Mouse (Mus musculus): Measurements from ENCODE around the gene Rab26. TPM values are rescaled to one million over a fixed set of nuclear protein-coding genes. Genes with fewer than 3 reads are reported as not detected.

The Rab26 gene
- total RNA-seq (2014; fragmentation: Nextera tagmentation) (0.77 TPM in 1 of 2 replicates, not detected in the other), total RNA-seq (2017) (1.1 TPM in 1 of 2 replicates, not detected in the other)

DNA sequence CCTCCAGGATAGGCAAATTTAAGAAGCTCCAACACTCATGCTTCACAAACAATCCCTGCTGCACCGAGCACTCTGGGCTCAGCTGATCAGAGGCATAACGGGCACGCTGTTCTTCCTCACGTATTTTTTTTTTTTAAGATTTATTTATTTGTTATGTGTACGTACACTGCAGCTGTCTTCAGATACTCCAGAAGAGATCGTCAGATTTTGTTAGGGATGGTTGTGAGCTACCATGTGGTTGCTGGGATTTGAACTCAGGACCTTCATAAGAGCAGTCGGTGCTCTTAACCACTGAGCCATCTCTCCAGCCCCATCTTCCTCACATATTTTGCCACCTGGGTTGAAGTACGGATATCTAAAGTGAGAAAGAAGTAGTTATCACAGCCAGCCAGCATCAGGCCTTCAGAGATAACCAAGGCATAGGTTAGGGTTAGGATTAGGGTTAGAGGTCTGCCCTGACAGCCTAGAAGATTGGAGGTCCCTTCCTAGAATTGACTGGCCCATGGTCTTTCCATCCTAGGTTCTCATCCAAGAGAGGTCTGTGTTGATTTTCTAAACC, at the start of gene Rab26:
Rab26 (minus strand) TSS at position 51 of the 559 bp plus-strand sequence.
- no peak for ATAC-seq (replicated peaks; ENCODE audit: poor library complexity, severe bottlenecking)

DNA sequence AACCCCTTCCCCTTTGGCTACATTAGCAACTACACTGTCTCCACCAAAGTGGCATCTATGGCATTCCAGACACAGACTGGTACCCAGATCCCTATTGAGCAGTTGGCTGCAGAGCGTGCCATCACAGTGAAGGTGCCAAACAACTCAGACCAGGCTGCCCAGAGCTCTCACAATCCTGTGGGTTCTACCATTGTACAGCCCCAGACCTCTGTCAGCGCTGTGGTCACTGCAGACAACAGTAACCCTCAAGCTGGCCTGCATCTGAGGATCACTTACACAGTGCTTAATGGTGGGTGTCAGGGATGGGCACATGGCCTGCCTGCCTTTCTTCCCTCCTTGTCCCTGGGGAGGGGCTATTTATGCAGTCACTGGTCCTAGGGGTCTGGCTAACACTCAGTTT, 46.3 kb upstream of the Rab26 start:
- ATAC-seq (replicated peaks; ENCODE audit: poor library complexity, severe bottlenecking), result no peak

- no peak for ATAC-seq (replicated peaks; ENCODE audit: poor library complexity, severe bottlenecking)
Measured at GRCm38 (mm10) chr17:24579532-24579931, 45.5 kb upstream of the Rab26 start.

DNA sequence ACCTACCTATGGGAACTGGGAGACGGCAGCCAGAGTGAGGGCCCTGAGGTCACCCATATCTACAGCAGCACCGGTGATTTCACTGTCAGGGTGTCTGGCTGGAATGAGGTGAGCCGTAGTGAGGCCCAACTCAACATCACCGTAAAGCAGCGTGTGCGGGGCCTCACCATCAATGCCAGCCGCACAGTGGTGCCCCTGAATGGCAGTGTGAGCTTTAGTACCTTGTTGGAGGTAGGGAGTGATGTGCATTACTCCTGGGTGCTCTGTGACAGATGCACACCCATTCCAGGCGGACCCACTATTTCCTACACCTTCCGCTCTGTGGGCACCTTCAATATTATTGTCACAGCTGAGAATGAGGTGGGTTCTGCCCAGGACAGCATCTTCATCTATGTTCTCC, 39.8 kb upstream of the Rab26 start:
- ATAC-seq (replicated peaks; ENCODE audit: poor library complexity, severe bottlenecking), result no peak

DNA sequence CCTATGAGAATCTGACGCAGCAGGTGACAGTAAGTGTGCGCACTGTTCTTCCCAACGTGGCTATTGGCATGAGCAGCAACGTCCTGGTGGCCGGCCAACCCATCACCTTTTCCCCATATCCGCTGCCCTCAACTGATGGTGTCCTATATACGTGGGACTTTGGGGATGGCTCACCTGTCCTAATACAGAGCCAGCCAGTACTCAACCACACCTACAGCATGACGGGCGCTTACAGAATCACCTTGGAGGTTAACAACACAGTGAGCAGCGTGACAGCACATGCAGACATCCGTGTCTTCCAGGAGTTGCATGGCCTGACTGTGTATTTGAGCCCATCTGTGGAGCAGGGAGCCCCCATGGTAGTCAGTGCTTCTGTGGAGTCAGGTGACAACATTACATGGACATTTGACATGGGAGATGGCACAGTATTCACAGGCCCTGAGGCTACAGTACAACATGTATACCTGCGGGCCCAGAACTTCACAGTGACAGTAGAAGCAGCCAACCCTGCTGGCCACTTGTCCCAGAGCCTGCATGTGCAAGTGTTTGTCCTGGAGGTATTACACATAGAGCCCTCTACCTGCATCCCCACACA, 38.7 kb upstream of the Rab26 start:
- no peak for ATAC-seq (replicated peaks; ENCODE audit: poor library complexity, severe bottlenecking)

DNA sequence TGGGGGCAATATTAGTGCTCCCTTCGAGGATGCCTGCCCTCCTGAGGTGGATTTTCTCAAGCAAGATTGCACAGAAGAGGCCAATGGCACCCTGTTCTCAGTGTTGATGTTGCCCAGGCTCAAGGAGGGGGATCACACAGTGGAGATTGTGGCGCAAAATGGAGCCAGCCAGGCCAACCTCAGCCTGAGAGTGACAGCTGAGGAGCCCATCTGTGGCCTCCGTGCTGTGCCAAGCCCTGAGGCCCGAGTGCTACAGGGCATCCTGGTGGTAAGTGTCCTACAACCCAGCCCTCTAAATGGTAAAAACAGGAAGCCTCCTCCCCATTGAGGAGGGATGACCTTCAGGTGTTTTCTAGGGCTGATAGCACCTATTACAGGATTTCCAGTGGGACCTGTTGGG, 35.8 kb upstream of the Rab26 start:
- ATAC-seq (replicated peaks; ENCODE audit: poor library complexity, severe bottlenecking), result no peak

- no peak for ATAC-seq (replicated peaks; ENCODE audit: poor library complexity, severe bottlenecking)
Measured at GRCm38 (mm10) chr17:24567034-24567779, 33.2 kb upstream of the Rab26 start.

DNA sequence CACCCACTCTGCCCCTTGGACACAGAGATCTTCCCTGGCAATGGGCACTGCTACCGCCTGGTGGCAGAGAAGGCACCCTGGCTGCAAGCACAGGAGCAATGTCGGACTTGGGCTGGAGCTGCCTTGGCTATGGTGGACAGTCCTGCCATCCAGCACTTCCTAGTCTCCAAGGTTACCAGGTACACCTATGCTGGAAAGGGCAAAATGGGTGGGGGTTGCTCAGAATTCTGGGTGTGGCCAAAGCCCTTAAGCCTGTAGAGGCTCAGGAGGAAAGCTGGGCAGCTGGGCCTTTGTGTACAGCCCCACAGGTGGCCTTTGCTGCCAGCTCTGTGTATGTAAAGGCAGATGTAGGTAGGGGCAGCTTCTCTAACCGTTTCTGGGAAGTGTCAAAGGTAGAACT, 31.8 kb upstream of the Rab26 start:
- ATAC-seq (replicated peaks; ENCODE audit: poor library complexity, severe bottlenecking), result no peak

DNA sequence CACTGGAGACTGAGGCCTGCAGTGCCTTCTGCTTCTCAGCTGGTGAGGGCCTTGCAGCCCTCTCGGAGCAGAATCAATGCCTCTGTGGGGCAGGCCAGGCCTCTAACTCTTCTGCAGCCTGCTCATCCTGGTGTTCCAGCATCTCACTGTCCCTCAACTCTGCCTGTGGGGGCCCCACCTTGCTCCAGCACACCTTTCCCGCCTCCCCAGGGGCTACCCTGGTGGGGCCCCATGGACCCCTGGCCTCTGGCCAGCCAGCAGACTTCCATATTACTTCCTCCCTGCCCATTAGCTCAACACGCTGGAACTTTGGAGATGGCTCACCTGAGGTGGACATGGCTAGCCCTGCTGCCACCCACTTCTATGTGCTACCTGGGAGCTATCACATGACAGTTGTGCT, 31.1 kb upstream of the Rab26 start:
- ATAC-seq (replicated peaks; ENCODE audit: poor library complexity, severe bottlenecking), result no peak

DNA sequence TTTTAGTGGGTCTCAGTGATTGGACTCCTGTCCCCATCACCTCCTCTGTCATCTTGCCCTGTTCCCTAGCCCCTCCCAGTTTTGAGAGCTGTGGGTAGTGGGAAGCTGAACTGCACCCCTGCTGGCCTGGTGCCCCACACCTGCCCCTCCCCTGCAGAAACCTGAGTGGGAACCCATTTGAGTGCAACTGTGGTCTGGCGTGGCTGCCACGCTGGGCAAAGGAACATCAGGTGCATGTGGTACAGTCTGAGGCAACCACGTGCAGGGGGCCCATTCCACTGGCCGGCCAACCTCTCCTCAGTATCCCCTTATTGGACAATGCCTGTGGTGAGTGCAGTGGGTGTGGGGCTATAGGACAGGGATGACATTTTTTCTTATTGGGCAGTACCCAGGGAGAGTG, 30.4 kb upstream of the Rab26 start:
- ATAC-seq (replicated peaks; ENCODE audit: poor library complexity, severe bottlenecking), result no peak

GRCm38 (mm10) chr17:24563638-24564037, 29.6 kb upstream of the Rab26 start:
- peak; percentile 29; the same call in 1 of the 2 replicates for ATAC-seq (replicated peaks; ENCODE audit: poor library complexity, severe bottlenecking)

DNA sequence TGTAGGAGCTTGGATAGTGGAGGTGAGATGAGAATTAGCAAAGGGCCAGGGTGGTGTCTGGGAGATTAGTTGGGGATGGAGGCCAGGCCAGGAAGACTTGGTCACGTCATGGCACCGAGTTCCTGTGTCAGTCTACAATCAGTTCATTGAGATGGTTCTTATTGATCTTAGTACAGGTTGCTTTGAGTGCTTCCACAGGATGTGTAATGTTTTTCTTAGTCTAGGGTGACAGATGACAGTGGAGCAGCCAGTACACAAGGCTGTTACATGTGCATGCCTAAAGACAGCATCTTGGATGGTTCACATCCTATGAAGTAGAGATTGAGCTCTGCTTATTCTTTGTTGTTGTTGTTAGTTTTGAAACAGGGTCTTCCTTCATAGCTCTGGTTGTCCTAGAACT, 27.6 kb upstream of the Rab26 start:
- ATAC-seq (replicated peaks; ENCODE audit: poor library complexity, severe bottlenecking), result no peak

GRCm38 (mm10) chr17:24560301-24561028, 26.5 kb upstream of the Rab26 start:
- no peak for ATAC-seq (replicated peaks; ENCODE audit: poor library complexity, severe bottlenecking)

GRCm38 (mm10) chr17:24559146-24559545, 25.1 kb upstream of the Rab26 start:
- peak; percentile 67 for ATAC-seq (replicated peaks; ENCODE audit: poor library complexity, severe bottlenecking)

DNA sequence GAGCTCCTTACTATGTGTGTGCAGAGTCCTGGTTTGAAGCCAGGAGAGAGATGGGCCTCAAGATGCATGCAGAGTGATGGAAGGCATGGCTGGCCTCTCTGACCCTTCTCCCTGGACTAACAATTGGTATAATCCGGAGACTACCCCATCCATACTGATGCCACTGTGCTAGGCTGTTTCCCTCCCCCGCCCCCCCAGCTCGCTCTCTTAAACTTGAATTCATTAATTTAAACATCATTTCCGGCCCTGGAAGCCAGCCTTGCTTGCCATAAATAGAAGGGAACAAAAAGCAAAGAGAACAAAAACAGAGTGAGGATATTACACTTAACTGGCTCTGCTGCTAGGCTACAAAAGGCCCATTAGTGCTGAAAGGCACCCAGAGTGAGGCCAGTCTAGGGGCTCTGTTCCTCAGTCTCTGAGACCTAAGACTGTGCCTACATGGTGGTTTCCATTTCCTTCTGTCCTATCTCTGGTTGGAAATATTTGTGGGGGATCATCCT, 24.6 kb upstream of the Rab26 start:
- ATAC-seq (replicated peaks; ENCODE audit: poor library complexity, severe bottlenecking), result no peak; the same call in 1 of the 2 replicates

- ATAC-seq (replicated peaks; ENCODE audit: poor library complexity, severe bottlenecking), result no peak
Measured at GRCm38 (mm10) chr17:24557091-24557490, 23.1 kb upstream of the Rab26 start.

GRCm38 (mm10) chr17:24551050-24551444, 17.0 kb upstream of the Rab26 start:
- ATAC-seq (replicated peaks; ENCODE audit: poor library complexity, severe bottlenecking), result no peak

- peak; percentile 25 for ATAC-seq (replicated peaks; ENCODE audit: poor library complexity, severe bottlenecking)
Measured at GRCm38 (mm10) chr17:24550416-24551049, 16.5 kb upstream of the Rab26 start.

DNA sequence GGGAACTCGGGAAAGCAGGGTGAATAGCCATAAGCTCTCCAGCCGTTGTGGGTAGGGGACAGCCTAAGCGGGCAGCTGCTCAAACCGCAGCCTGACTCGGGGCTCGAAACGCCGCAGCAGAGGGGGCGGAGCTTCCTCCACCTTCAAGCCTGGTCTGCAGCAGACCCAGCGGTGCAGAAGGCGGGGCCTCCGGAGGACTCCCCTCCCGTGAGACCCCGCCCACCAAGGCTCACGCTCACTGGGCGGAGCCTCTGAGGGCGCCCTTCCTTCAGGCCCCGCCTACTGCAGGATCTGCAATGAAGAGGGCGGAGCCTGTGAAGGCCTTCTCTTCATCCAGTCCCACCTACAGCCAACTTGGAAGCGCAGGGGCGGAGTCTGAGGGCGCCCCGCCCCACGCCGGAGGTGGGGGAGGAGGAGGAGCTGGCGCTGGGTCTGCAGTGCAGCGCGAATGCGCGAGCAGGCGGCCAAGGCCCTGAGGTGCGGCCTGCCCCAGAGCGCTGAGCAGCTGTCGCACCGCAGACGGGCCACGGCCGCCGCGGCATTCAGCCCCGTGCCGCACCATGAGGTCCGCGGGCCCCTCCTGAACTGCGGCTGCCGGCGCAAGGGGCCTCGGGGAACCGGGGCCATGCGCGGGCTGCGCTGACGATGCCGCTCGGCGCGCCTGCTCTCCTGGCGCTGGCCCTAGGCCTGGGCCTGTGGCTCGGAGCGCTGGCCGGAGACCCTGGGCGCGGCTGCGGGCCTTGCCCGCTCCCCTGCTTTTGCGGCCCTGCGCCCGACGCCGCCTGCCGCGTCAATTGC, 15.8 kb upstream of the Rab26 start, which contains the start of gene Pkd1:
Pkd1 (plus strand) TSS at position 217 of the 798 bp plus-strand sequence.
- peak; percentile 94 for ATAC-seq (replicated peaks; ENCODE audit: poor library complexity, severe bottlenecking)

All from granulocyte monocyte progenitor cell, adult 5-6 weeks (primary cell).